In genomic region chr3:54734411-54735246, GRCm38 (mm10) we compare ENCODE assay signal across 8 mouse cellular contexts. TPM values are rescaled to one million over a fixed set of nuclear protein-coding genes. Genes with fewer than 3 reads are reported as not detected.
DNase-seq lines count a peak whose midpoint lies in the region; ATAC-seq lines count a peak whose summit lies in the region.

No protein-coding gene starts in this region.

- WGBS in hindbrain, embryonic 14.5 days, result under 1% methylated on average over 84 of the region's 84 CpGs

- H3K27me3 ChIP-seq in hindbrain, embryonic 14.5 days (ENCODE audit: control insufficient read depth, insufficient read depth, low read length), result no peaks in the 10 kb centered on the region

- DNase-seq in R1 (ENCODE audit: low read depth, low spot score), result peak; percentile 90
- DNase-seq in cerebellum, postnatal 25 days, result peak; percentile 95 to 96
- peak; percentile 81 to 86 for DNase-seq in frontal cortex, postnatal 25 days (ENCODE audit: low spot score in 2 of 2)
- DNase-seq in hindbrain, embryonic 14.5 days (ENCODE audit: low spot score), result peak; percentile 94
- DNase-seq in layer of hippocampus, postnatal 25 days (ENCODE audit: extremely low spot score in 1 of 2, low spot score in 1 of 2), result peak; percentile 90 to 91
- DNase-seq in lung, postnatal 14 days, result peak; percentile 90
- DNase-seq in ovary, postnatal 36 days (ENCODE audit: low spot score), result peak; percentile 91
- peak; percentile 92 for DNase-seq in thymus, postnatal 25 days

- H3K4me2 ChIP-seq in hindbrain, embryonic 14.5 days (replicated peaks), result peak overlapping the region; percentile 68

- ATAC-seq in hindbrain, embryonic 14.5 days (ENCODE audit: low FRiP score), result peak; percentile 94

- H3K36me3 ChIP-seq in hindbrain, embryonic 14.5 days (replicated peaks; ENCODE audit: control insufficient read depth, insufficient read depth), result peaks cover 40% of the 10 kb centered on the region

- peak overlapping the region; percentile 98 for H3K27ac ChIP-seq in hindbrain, embryonic 14.5 days

- H3K4me1 ChIP-seq in hindbrain, embryonic 14.5 days (replicated peaks; ENCODE audit: control insufficient read depth, insufficient read depth, low read length), result peaks cover 5% of the 10 kb centered on the region; the same call in 1 of the 2 replicates

- no peaks in the 10 kb centered on the region for H3K9me3 ChIP-seq in hindbrain, embryonic 14.5 days (ENCODE audit: control insufficient read depth, low read length)

- peak overlapping the region; percentile 98 for H3K9ac ChIP-seq in hindbrain, embryonic 14.5 days

- H3K4me3 ChIP-seq in hindbrain, embryonic 14.5 days (replicated peaks; ENCODE audit: low read length), result peak overlapping the region; percentile 86

RNA-seq across cellular contexts. Expression of gene Exosc8, which starts 0.6 kb away (rescaled TPM):
- polyA plus RNA-seq in hindbrain, embryonic 14.5 days (2014; fragmentation: Nextera tagmentation; extraction: Ambion mirVana), result 71.6 and 82.1 TPM in 2 replicates
- total RNA-seq in layer of hippocampus, postnatal 25 days (2021), result 10 to 100 TPM; 22.2 to 31.6 TPM

RNA-seq across cellular contexts. Expression of gene Alg5, which starts 0.7 kb away (rescaled TPM):
- polyA plus RNA-seq in hindbrain, embryonic 14.5 days (2014; fragmentation: Nextera tagmentation; extraction: Ambion mirVana), result 49.8 and 52.3 TPM in 2 replicates
- total RNA-seq in layer of hippocampus, postnatal 25 days (2021), result 10 to 100 TPM; 18.2 to 21.6 TPM

RNA-seq across cellular contexts. Expression of gene Gm21958, which starts 20.5 kb away (rescaled TPM):
- polyA plus RNA-seq in hindbrain, embryonic 14.5 days (2014; fragmentation: Nextera tagmentation; extraction: Ambion mirVana), result not detected in 2 replicates
- total RNA-seq in layer of hippocampus, postnatal 25 days (2021), result not detected

RNA-seq across cellular contexts. Expression of gene Smad9, which starts 20.8 kb away (rescaled TPM):
- 0.83 and 1.0 TPM in 2 replicates for polyA plus RNA-seq in hindbrain, embryonic 14.5 days (2014; fragmentation: Nextera tagmentation; extraction: Ambion mirVana)
- total RNA-seq in layer of hippocampus, postnatal 25 days (2021), result 1 to 10 TPM; 5.9 to 6.0 TPM

RNA-seq across cellular contexts. Expression of gene Supt20, which starts 42.0 kb away (rescaled TPM):
- 83.8 and 86.8 TPM in 2 replicates for polyA plus RNA-seq in hindbrain, embryonic 14.5 days (2014; fragmentation: Nextera tagmentation; extraction: Ambion mirVana)
- total RNA-seq in layer of hippocampus, postnatal 25 days (2021), result 10 to 100 TPM; 34.9 to 49.6 TPM

Comparison
In these comparisons a context has a peak if more than half of its experiments do, and no peak if none do; other contexts are left out.
1. Peak in every context shown above with its lines: DNase-seq, ATAC-seq, H3K4me3 ChIP-seq and H3K27ac ChIP-seq.